Mouse (Mus musculus): ENCODE results near the gene Ppp1r1a. TPM values are rescaled to one million over a fixed set of nuclear protein-coding genes. Genes with fewer than 3 reads are reported as not detected.
A peak's percentile ranks its signal among the peaks of the same experiment; 100 is the strongest.

The Ppp1r1a gene
- total RNA-seq, 2 experiments from 2014 or later = 26.9 to 31.4 TPM

DNA sequence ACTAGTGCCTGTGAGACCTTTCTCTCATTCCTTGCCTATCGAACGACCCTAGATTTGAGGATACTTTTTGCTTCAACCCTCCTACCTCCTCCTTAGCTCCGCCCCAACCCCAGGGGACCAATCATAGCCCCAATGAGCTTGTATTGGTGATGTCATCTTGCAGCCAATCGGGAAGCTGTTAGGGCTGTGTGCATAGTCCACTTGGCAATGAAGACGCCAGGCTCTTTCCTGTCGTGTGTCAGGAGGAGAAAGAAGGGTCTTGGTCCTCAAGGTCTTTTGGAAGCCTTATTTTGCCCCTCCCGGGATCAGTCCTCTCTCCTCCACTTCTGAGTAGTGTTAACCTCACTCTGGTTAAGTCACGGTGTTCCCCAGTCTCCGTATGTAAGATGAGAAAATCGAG is 23.7 kb downstream of the Ppp1r1a start:
- peak; percentile 80 for DNase-seq

- DNase-seq = no peak
Observed at GRCm38 (mm10) chr15:103513621-103514031, 24.2 kb downstream of the Ppp1r1a start.

DNA sequence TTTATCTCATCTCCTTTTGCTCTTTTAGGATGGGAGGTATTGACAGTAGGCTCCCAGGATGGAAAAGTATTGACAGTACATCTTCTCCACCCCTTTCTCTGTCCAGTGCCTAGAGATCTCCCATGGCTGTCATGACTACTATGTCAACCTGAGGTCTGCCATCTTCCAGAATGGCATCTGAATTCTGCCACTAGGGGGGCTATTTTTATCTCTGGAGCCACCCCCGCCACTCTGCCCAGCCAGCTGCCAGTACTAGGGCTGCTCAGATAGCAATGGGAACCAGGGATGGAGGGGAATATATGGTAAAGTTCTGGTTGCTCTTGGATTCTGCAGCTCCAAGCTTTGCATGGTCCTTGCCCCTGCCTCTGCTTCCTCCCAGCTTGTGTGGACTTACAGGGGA is 26.2 kb downstream of the Ppp1r1a start:
- no peak for DNase-seq

DNA sequence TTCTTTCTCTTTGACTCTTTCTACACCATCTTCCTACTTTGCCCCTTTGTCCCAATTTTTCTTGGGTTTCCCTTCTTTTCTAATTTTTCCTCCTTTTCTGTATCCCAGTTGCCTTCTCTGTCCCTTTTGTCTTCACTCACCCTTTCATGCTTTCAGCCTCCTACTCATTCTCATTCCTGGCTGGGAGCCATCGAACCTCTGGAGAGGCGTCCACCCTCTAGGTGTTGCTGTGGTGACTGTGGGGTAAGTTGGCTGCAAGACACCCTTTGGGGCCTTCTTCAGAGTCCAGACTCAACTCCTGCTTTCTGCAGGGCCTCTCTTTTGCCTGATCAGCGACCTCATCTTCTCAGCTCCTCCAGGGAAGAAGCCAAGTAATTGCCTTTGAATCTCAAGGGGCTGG is 28.5 kb downstream of the Ppp1r1a start:
- no peak for DNase-seq

- DNase-seq = no peak
Observed at GRCm38 (mm10) chr15:103503660-103504059, 34.1 kb downstream of the Ppp1r1a start.

DNA sequence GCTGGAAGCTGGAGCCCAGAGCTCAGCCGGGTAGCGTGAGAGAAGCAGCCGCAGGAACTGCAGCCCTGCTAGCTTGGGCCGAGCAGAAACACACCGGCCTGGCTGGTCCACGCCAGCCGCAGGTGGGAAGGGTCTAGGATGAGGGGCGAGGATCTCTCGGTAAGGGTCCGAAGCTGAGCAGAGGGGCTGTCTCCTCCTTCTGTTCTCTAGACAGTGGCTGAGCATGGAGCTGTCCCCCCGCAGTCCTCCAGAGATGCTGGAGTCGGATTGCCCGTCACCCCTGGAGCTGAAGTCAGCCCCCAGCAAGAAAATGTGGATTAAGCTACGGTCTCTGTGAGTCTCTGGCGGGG is 34.6 kb downstream of the Ppp1r1a start:
- DNase-seq = no peak

GRCm38 (mm10) chr15:103502435-103503250 is 35.2 kb downstream of the Ppp1r1a start, which contains the start of gene Pde1b:
TSS of gene Pde1b (plus strand) at chr15:103503034.
- DNase-seq = peak; percentile 63

- DNase-seq = no peak
Observed at GRCm38 (mm10) chr15:103501186-103501585, 36.6 kb downstream of the Ppp1r1a start.

- DNase-seq = no peak
Observed at GRCm38 (mm10) chr15:103500723-103501122, 37.1 kb downstream of the Ppp1r1a start.

DNA sequence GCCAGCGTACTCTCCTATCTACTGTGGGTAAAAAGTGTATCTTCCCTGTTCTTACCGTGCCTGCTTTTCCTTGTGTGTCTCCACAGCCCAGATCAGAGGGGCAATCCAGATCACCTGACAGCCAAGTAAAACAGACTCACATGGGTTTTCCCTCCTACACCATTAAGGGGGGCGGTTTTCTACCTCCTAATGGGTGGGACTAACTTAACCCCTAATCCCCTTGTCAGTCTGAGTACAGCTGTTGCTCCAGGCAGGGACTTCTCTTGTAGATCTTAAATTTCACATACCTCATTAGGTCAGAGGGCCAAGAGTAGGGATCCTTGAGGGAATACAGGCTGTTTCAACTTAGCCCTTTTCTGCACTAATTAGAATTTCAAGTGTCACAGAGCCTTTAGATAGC is 39.6 kb downstream of the Ppp1r1a start:
- no peak for DNase-seq

GRCm38 (mm10) chr15:103496204-103497140 is 41.3 kb downstream of the Ppp1r1a start:
- no peak for DNase-seq

DNA sequence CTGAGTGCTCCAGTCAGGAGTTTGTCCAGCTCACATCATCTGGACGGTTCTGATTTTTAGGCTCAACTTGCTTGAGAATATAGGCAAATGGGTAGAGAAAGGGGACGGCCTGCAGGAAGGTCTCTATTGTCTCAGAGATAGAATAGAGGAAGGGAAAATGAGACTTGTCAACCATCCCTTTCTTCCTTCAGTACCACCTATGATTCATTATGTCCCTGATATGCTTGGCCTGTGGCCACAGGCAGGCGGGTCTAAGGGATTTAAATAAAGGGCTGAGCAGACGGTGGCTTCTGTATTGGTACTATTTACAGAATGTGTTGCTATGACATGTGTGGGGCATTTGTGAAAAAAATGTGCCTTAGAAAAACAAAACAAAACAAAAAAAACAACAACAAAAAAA is 49.5 kb downstream of the Ppp1r1a start:
- DNase-seq = no peak

DNA sequence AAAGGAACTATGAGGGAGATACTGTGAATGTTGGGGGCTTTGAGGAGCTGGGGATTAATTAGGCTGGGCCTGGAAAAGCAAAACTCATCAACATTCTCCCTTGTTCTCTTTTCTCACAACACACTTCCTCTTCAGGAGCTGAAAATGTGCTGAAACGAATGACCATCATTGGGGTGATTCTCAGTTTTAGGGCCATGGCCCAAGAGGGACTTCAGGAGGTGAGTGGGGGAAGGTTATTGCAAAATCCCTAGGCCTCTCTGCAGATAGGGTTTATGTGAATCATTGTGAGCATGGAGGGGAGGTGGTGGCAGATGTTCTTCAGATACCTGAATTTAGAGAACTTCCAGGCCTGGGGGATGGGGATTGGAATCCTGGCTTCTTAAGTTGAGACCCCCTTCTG is 51.1 kb downstream of the Ppp1r1a start:
- DNase-seq = no peak

- DNase-seq = no peak
Observed at GRCm38 (mm10) chr15:103485106-103485505, 52.7 kb downstream of the Ppp1r1a start.

- DNase-seq = no peak
Observed at GRCm38 (mm10) chr15:103484490-103484889, 53.3 kb downstream of the Ppp1r1a start.

GRCm38 (mm10) chr15:103482488-103482887 is 55.3 kb downstream of the Ppp1r1a start:
- peak; percentile 24 for DNase-seq

Other genes with a start within 250 kb of the Ppp1r1a start
- gene Gpr84, start 227.4 kb downstream of the Ppp1r1a start, total RNA-seq (2021) = not detected
- 10 to 100 TPM; 21.9 to 22.0 TPM for gene Zfp385a, start 197.9 kb downstream of the Ppp1r1a start, total RNA-seq (2021)
- gene Itga5, start 171.2 kb downstream of the Ppp1r1a start, total RNA-seq (2021) = 100 to 1,000 TPM; 120 to 121 TPM
- gene Gtsf1, start 107.5 kb downstream of the Ppp1r1a start, total RNA-seq (2021) = 1 to 10 TPM; 1.3 to 1.8 TPM
- gene Gtsf2, start 89.5 kb downstream of the Ppp1r1a start, total RNA-seq (2021) = not detected
- 1 to 10 TPM; 2.7 to 3.4 TPM for gene Nckap1l, start 84.2 kb downstream of the Ppp1r1a start, total RNA-seq (2021)
- gene Pde1b, start 35.0 kb downstream of the Ppp1r1a start, total RNA-seq (2021) = 1 to 10 TPM; 1.8 to 2.2 TPM
- gene Glycam1, start 27.1 kb upstream of the Ppp1r1a start, total RNA-seq (2021) = not detected
- gene Mucl1, start 217.5 kb upstream of the Ppp1r1a start, total RNA-seq (2021) = not detected